Comparison of ENCODE assay signal across 11 mouse cellular contexts in genomic region chrX:38589827-38590226, GRCm38 (mm10). TPM values are rescaled to one million over a fixed set of nuclear protein-coding genes. Genes with fewer than 3 reads are reported as not detected.
DNase-seq lines count a peak whose midpoint lies in the region; ATAC-seq lines count a peak whose summit lies in the region.
"Had no signal": no experiment of that assay in that cellular context is flagged by ENCODE, and none has a peak within 500 bp of the region (broad histone marks: within the 10 kb centered on the region; RNA-seq: fewer than 3 reads in every experiment).

No protein-coding gene starts in this region.

- no peaks in the 10 kb centered on the region for H3K27me3 ChIP-seq in heart, embryonic 10.5 days (ENCODE audit: insufficient read depth, poor library complexity, severe bottlenecking)
- H3K27me3 ChIP-seq in liver, embryonic 13.5 days: no peaks in the 10 kb centered on the region
- H3K27me3 ChIP-seq: stomach, embryonic 15.5 days had no signal

- no peaks in the 10 kb centered on the region for H3K36me3 ChIP-seq in heart, embryonic 10.5 days
- H3K36me3 ChIP-seq in liver, embryonic 13.5 days: no peaks in the 10 kb centered on the region
- H3K36me3 ChIP-seq: stomach, embryonic 15.5 days had no signal

- intact Hi-C loops in heart, postnatal 36 days (cut with DNase I): no loop called here
- intact Hi-C loops in left cerebral cortex, postnatal 10 days (cut with DNase I): no loop called here

- H3K4me1 ChIP-seq in heart, embryonic 10.5 days: no peaks in the 10 kb centered on the region
- peaks cover 49% of the 10 kb centered on the region for H3K4me1 ChIP-seq in liver, embryonic 13.5 days (replicated peaks)
- H3K4me1 ChIP-seq: stomach, embryonic 15.5 days had no signal

- H3K4me2 ChIP-seq in liver, embryonic 13.5 days: no peak overlapping the region
- H3K4me2 ChIP-seq: stomach, embryonic 15.5 days had no signal

- peak overlapping the region; percentile 29; the same call in 1 of the 2 replicates for H3K27ac ChIP-seq in heart, embryonic 10.5 days
- peak overlapping the region; percentile 66 for H3K27ac ChIP-seq in liver, embryonic 13.5 days
- H3K27ac ChIP-seq: macrophage; stomach, embryonic 15.5 days had no signal

- H3K9ac ChIP-seq in liver, embryonic 13.5 days: no peak overlapping the region
- H3K9ac ChIP-seq: stomach, embryonic 15.5 days had no signal

- 21% methylated on average over 4 of the region's 4 CpGs for WGBS in heart, embryonic 10.5 days
- WGBS in liver, embryonic 13.5 days (ENCODE audit: insufficient replicate concordance): 21% methylated on average over 4 of the region's 4 CpGs

- peak; percentile 42; the same call in 1 of the 2 replicates for ATAC-seq in erythroid progenitor cell, adult 5-6 weeks (replicated peaks; ENCODE audit: low FRiP score, poor library complexity, severe bottlenecking)
- peak; percentile 70 for ATAC-seq in liver, embryonic 13.5 days (ENCODE audit: low read depth)

- H3K4me3 ChIP-seq in heart, embryonic 10.5 days: no peak overlapping the region
- H3K4me3 ChIP-seq in liver, embryonic 13.5 days (replicated peaks): no peak overlapping the region
- H3K4me3 ChIP-seq: stomach, embryonic 15.5 days had no signal

- DNase-seq in heart, embryonic 10.5 days (ENCODE audit: low spot score): peak; percentile 78
- DNase-seq in heart, postnatal 36 days: no peak
- peak; percentile 46 for DNase-seq in 3T3-L1 (ENCODE audit: low read depth, low spot score)
- DNase-seq in liver, embryonic 13.5 days: peak; percentile 47
- no peak for DNase-seq in spleen, postnatal 4 days (ENCODE audit: low spot score in 2 of 2)
- no peak for DNase-seq in left cerebral cortex, postnatal 10 days (ENCODE audit: extremely low spot score in 1 of 2, low spot score in 2 of 2)
- DNase-seq in frontal cortex, postnatal 14 days (ENCODE audit: low spot score in 2 of 2): no peak
- DNase-seq: cerebellum, adult 18-20 months had no signal

- no peaks in the 10 kb centered on the region for H3K9me3 ChIP-seq in heart, embryonic 10.5 days
- no peaks in the 10 kb centered on the region for H3K9me3 ChIP-seq in liver, embryonic 13.5 days (replicated peaks)
- H3K9me3 ChIP-seq: stomach, embryonic 15.5 days had no signal

RNA-seq across cellular contexts. Expression of gene Mcts1, which starts 10.6 kb away (rescaled TPM):
- polyA plus RNA-seq in heart, embryonic 10.5 days (2016; fragmentation: Nextera tagmentation; extraction: Ambion mirVana): 52.9 and 60.2 TPM in 2 replicates
- 10 to 100 TPM; 40.2 to 42.9 TPM for total RNA-seq in heart, postnatal 36 days (2021)
- total RNA-seq in erythroid progenitor cell, adult 5-6 weeks (2015; ENCODE audit: low replicate concordance): 17.2 and 35.0 TPM in 2 replicates
- 0.91 and 8.5 TPM in 2 replicates for total RNA-seq in erythroid progenitor cell, adult 5-6 weeks (2017; ENCODE audit: low replicate concordance)
- polyA plus RNA-seq in liver, embryonic 13.5 days (2015; fragmentation: Nextera tagmentation; extraction: Ambion mirVana): 55.1 and 62.8 TPM in 2 replicates
- total RNA-seq in left cerebral cortex, postnatal 10 days (2021): 10 to 100 TPM; 80.7 to 90.5 TPM

RNA-seq across cellular contexts. Expression of gene Cul4b, which starts 13.8 kb away (rescaled TPM):
- polyA plus RNA-seq in heart, embryonic 10.5 days (2016; fragmentation: Nextera tagmentation; extraction: Ambion mirVana): 32.6 and 34.2 TPM in 2 replicates
- 10 to 100 TPM; 14.3 TPM for total RNA-seq in heart, postnatal 36 days (2021)
- total RNA-seq in erythroid progenitor cell, adult 5-6 weeks (2015; ENCODE audit: low replicate concordance): 14.8 and 16.8 TPM in 2 replicates
- 9.3 and 14.2 TPM in 2 replicates for total RNA-seq in erythroid progenitor cell, adult 5-6 weeks (2017; ENCODE audit: low replicate concordance)
- 12.8 and 17.6 TPM in 2 replicates for polyA plus RNA-seq in liver, embryonic 13.5 days (2015; fragmentation: Nextera tagmentation; extraction: Ambion mirVana)
- total RNA-seq in left cerebral cortex, postnatal 10 days (2021): 10 to 100 TPM; 38.7 to 40.2 TPM

RNA-seq across cellular contexts. Expression of gene C1galt1c1, which starts 45.1 kb away (rescaled TPM):
- 28.0 and 28.4 TPM in 2 replicates for polyA plus RNA-seq in heart, embryonic 10.5 days (2016; fragmentation: Nextera tagmentation; extraction: Ambion mirVana)
- 10 to 100 TPM; 11.2 to 13.0 TPM for total RNA-seq in heart, postnatal 36 days (2021)
- 24.7 and 32.4 TPM in 2 replicates for total RNA-seq in erythroid progenitor cell, adult 5-6 weeks (2015; ENCODE audit: low replicate concordance)
- 13.0 and 18.3 TPM in 2 replicates for total RNA-seq in erythroid progenitor cell, adult 5-6 weeks (2017; ENCODE audit: low replicate concordance)
- polyA plus RNA-seq in liver, embryonic 13.5 days (2015; fragmentation: Nextera tagmentation; extraction: Ambion mirVana): 13.8 and 14.3 TPM in 2 replicates
- total RNA-seq in left cerebral cortex, postnatal 10 days (2021): 10 to 100 TPM; 16.0 to 17.3 TPM

Comparison
In these comparisons a context has a peak if more than half of its experiments do, and no peak if none do; other contexts are left out.
1. DNase-seq: peak in heart, embryonic 10.5 days (single experiment), 3T3-L1 (single experiment) and liver, embryonic 13.5 days (single experiment); none in heart, postnatal 36 days (0 of 2), spleen, postnatal 4 days (0 of 2), left cerebral cortex, postnatal 10 days (0 of 2) and frontal cortex, postnatal 14 days (0 of 2).